ENCODE assay signal across 29 mouse cellular contexts in genomic region chr14:93240263-93240662, GRCm38 (mm10).
"Had no signal": no experiment of that assay in that cellular context is flagged by ENCODE, and none has a peak within 500 bp of the region (broad histone marks: within the 10 kb centered on the region; RNA-seq: fewer than 3 reads in every experiment).

No protein-coding gene starts in this region.

- DNase-seq: left cerebral cortex, postnatal 4 days; liver; liver, embryonic 13.5 days; liver, postnatal 0 days; lung, adult 18-20 months; lung, adult 2 months; lung, embryonic 14.5 days; lung, postnatal 10 days; lung, postnatal 14 days; lung, postnatal 36 days; lung, postnatal 4 days; midbrain, embryonic 14.5 days had no signal

- ATAC-seq: liver, embryonic 12.5 days; liver, postnatal 0 days; lung, postnatal 0 days; midbrain, embryonic 13.5 days; midbrain, embryonic 15.5 days; midbrain, embryonic 16.5 days had no signal

- H3K36me3 ChIP-seq: limb, embryonic 10.5 days; limb, embryonic 12.5 days; limb, embryonic 13.5 days; limb, embryonic 15.5 days; liver, embryonic 12.5 days; liver, embryonic 13.5 days; liver, embryonic 15.5 days; lung, embryonic 15.5 days; midbrain, embryonic 10.5 days; midbrain, embryonic 12.5 days; midbrain, embryonic 13.5 days; midbrain, embryonic 15.5 days; neural tube, embryonic 12.5 days; neural tube, embryonic 13.5 days had no signal

- H3K27me3 ChIP-seq: limb, embryonic 12.5 days; limb, embryonic 13.5 days; limb, embryonic 15.5 days; liver, embryonic 12.5 days; liver, embryonic 13.5 days; liver, embryonic 15.5 days; lung, embryonic 15.5 days; megakaryocyte, embryonic 14.5 days; midbrain, embryonic 12.5 days; midbrain, embryonic 13.5 days; midbrain, embryonic 15.5 days; neural tube, embryonic 12.5 days; neural tube, embryonic 13.5 days had no signal

- H3K4me3 ChIP-seq: limb, embryonic 10.5 days; limb, embryonic 12.5 days; limb, embryonic 13.5 days; limb, embryonic 15.5 days; liver, embryonic 12.5 days; liver, embryonic 13.5 days; liver, embryonic 15.5 days; lung, embryonic 15.5 days; megakaryocyte, embryonic 14.5 days; midbrain, embryonic 10.5 days; midbrain, embryonic 12.5 days; midbrain, embryonic 13.5 days; midbrain, embryonic 15.5 days; myocyte; neural tube, embryonic 12.5 days; neural tube, embryonic 13.5 days had no signal
